Mouse (Mus musculus) gonadal fat pad, adult 2 months (tissue): ENCODE measurements at regions not wholly inside any gene's neighbourhood (a gene's known extent, or its start where the extent isn't known, plus 50 kb on each side); places are given as distances from the start of the nearest gene placed in this dataset.

Experiments
- DNase-seq: peaks from one replicate; pipeline ENCODE4 v3.0.0-alpha.2; 2012; ENCODE audit warnings: low read depth

DNA sequence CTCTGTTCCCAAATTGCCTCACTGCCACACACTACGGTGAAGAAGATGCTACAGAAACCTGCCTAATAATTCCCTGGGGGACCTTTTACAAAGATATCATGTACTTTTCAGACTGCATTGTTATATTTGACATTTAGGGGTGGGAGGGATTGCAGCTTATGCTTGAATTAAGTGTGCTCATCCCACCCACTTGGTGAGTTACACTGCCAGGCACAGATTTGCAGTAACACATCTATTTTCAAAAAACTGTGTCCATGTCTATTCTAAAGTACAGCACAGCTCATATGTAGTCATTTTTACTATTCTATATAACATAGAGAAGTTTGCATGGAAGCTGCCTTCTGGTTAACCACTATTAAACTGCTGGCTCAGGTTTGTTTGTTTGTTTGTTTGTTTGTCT is 404.3 kb upstream of the Xrcc4 start:
- no peak for DNase-seq

GRCm38 (mm10) chr13:90490991-90491951 is 401.9 kb upstream of the Xrcc4 start:
- no peak for DNase-seq

GRCm38 (mm10) chr13:90480484-90480883 is 391.1 kb upstream of the Xrcc4 start:
- no peak for DNase-seq

- no peak for DNase-seq
Measured at GRCm38 (mm10) chr13:90476880-90477279, 387.5 kb upstream of the Xrcc4 start.

DNA sequence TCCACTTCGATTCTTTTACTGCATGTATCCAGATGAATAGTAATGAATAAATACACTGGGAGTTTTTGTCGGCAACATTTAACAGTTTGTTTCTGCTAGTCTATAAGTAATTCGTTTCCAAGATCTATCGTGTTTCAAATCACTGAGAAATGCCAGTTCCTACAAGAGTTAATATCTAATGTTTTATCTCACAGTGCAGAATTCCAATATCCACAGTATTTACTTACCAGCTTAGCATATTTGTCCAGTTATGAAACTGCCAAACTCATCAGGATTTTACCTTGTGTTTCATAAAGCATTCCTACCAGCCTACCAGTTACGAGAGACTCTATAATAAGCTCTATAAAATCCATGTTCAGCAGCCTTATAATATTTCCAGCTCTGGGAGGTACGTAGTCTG is 385.1 kb upstream of the Xrcc4 start:
- no peak for DNase-seq

- no peak for DNase-seq
Measured at GRCm38 (mm10) chr13:90474053-90474452, 384.6 kb upstream of the Xrcc4 start.

DNA sequence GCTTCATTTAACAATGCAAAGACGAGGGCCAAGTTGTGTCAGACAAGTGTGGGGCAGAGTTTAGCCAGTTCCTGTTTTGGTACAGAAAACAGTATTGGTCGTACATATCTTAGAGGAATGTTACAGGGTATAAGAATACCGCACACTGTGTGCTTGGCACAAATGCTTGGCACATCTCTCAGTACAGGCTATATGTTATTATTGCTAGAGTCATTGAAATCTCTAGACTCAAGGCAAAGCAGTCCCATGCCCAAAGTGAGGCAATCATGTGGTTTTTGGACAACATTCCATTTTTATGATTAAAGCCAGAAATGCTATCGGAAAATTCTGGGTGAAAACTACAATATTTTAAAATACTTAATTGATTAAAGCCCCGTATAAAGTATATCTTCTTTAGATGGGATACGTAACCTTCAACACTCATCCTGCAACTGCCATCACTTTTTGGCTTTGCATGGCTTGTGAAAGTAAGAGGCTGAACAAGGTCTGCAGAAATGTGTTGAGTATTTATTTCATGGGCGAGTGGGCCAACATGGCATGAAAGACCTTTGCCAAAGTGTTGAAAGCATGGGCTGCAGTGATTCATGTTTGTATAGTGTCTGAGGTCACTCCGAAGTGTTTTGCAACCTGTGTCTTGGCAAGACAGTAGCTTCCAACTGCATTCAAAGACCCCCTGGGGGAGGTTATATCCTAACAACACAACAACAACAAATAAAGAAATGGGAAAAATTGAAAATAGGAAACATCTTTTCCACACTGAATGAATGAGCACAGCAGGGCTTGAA is 383.8 kb upstream of the Xrcc4 start:
- DNase-seq: peak; percentile 37

DNA sequence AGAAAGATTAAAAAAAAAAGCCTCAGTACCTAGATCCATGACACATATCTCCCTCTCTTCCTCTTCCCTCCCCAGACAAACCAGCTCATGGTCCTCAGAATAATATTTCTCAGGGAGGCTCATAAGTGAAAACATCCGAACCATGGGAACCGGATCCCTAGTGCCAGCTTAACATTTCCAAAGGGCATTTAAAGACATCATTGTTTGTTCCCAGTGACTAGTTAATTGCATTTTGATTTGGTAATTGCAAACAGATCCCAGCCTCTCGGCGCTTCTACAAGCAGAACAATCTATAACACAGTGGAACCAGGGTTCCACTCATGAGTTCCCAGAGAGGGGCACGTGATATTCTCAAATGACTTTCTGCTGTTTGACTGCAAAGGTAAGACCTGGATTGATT is 376.7 kb upstream of the Xrcc4 start:
- no peak for DNase-seq

DNA sequence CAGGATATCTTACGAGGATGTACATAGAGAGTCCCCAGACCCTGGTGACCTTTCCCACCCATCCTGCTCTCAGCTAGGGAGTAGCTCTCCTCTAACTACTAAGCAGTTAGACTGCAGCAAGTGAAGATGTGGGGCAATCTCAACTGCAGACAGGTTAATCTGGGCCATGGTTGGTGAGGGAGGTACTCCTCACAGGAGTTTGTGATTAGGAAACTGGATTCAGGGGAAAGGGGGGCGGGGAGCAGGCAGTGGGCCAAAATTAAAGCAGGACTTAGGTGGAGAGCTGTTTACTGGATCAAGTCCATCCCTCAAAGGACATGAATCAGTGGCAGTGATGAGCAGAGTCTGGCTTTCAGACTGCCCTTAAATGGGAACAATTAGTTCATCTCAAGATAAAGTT is 374.6 kb upstream of the Xrcc4 start:
- no peak for DNase-seq

- no peak for DNase-seq
Measured at GRCm38 (mm10) chr13:90463381-90463780, 374.0 kb upstream of the Xrcc4 start.

DNA sequence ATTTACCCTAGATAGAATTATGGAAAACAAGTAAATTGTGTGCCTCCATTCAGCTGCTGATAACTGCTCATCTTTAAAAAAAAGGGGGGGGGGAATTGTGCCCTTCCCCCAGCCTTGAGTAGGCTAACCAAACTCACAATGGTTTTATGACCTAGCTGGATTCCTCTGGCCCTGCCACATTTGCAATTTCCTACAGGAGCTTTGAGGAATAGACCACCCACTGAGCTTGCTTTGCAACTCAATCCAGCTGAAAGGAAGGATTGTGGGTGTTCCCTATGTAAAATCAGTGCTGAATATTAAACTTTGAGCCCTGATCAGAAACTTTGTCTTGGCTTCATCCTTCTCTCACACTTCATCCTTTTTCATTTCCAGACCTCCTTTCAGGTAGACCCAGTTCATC is 365.2 kb upstream of the Xrcc4 start:
- DNase-seq: no peak

DNA sequence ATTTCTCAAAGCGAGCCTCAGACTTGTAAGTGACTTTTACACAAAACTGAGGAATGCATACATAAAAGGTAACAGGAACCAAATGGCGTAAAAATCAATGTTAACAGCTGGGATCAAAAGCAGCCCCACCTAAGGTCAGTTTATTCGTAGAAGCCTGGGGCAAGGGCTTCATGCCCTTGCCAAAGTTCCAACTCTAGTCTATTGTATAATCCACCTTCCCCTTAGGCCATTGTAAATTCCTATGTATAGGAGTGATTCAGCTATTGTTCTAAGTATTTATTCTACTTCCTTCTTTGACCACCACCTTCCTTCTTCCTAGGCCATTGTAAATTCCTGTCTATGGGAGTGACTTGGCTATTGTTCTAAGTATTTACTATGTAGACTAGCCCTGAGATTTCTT is 337.5 kb upstream of the Xrcc4 start:
- no peak for DNase-seq

DNA sequence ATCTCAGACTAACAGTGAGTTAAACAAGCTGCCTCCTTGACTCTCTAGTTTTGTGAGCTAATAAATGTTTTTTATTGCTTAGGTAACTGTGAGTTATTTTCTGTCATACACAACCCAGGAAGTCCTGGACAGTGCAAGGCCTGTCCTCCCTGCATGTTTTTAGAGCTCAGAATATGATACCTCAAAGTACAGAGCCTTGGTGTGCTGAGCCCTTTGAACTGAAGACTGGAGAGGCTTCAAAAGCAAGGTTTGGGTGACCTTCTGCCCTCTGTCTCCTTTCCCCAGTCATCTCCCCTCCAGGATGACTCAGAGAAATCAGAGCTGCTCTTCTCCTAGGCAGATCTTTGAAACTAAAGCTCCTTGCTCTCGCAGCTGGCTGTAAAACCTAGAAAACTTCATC is 336.0 kb upstream of the Xrcc4 start:
- no peak for DNase-seq

DNA sequence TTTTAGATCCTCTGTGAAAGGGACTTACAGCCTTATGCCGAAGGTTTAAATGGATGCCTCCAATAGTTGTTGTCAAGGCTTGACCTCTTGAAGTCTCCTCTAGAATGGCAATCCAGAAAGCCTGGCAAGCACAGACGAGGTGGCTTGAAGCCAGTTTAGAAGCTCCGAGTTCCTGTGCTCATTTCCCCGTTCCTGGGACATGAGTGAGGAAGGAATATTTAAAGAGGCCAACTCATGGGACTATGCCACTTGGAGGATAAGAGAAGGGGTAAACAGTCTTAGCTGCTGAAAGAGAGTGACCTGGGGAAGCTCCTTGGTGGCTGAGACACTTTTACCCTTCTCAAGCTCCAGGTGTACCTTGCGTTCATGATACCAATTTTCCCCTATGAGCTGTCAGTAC is 335.1 kb upstream of the Xrcc4 start:
- no peak for DNase-seq

GRCm38 (mm10) chr13:90420966-90421365 is 331.6 kb upstream of the Xrcc4 start:
- no peak for DNase-seq

GRCm38 (mm10) chr13:90404392-90404791 is 315.0 kb upstream of the Xrcc4 start:
- DNase-seq: no peak

DNA sequence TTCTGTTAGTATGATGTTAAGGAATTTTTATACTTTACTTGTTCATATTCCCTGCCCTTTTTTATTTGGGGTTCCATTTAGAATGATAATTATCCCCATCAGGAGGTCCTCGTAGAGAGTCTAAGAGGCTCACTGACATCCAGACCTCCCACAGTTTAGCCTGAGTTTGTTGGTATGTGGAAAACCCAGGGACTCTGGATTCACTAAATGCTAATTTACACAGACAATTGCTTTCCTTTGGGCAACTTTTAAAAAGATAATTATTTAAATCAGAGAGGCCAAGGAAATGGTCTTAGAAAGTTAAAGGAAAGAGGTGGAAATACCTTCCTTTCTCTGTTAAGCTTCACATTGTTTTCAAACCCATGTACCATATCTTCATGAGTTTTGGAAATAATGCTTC is 312.7 kb upstream of the Xrcc4 start:
- DNase-seq: no peak

DNA sequence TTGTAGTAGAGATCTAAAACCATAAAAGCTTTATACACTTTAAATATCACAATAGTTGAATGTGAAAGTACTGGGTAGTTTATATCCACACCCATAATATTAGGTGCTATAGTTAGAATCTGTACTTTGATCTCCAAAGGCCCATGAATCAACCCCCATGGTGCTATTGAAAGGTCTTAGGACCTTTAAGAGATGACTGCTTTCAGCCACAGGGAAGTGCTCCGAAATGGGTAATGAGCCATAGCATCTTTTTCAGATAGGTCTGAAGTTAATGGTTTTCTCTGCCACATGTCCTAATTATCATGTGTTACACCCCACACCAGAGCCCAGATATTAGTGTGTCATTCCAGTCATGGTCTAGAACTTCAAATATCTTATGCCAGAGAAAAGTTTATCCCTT is 312.1 kb upstream of the Xrcc4 start:
- no peak for DNase-seq

GRCm38 (mm10) chr13:90395274-90396023 is 306.0 kb upstream of the Xrcc4 start:
- no peak for DNase-seq

GRCm38 (mm10) chr13:90394815-90395241 is 305.4 kb upstream of the Xrcc4 start:
- DNase-seq: no peak

DNA sequence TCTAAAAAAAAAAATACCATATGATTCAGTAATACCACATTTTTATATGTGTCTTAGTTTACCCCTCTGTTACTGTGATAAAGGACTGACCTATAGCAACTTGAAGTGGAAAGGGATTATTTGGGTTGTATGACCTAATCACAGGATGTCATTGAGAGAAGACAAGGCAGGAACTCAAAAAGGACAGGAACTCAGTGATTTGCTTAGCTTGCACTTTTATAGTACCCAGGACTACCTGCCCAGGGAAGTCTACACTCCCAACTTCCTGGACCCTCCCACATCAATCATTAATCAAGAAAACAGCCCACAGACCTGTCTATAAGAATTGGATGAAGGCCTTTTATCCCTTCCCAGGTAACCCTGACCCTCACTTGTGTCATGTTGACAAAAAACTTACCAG is 303.0 kb upstream of the Xrcc4 start:
- DNase-seq: no peak

- no peak for DNase-seq
Measured at GRCm38 (mm10) chr13:90376619-90377018, 287.2 kb upstream of the Xrcc4 start.
